Mouse (Mus musculus): Measurements from ENCODE around the gene Zfp618. TPM values are rescaled to one million over a fixed set of nuclear protein-coding genes. Genes with fewer than 3 reads are reported as not detected.
A peak's percentile ranks its signal among the peaks of the same experiment; 100 is the strongest.

Gene Zfp618
- polyA plus RNA-seq, 1 experiment from 2014 or later, result 44.9 TPM

DNA sequence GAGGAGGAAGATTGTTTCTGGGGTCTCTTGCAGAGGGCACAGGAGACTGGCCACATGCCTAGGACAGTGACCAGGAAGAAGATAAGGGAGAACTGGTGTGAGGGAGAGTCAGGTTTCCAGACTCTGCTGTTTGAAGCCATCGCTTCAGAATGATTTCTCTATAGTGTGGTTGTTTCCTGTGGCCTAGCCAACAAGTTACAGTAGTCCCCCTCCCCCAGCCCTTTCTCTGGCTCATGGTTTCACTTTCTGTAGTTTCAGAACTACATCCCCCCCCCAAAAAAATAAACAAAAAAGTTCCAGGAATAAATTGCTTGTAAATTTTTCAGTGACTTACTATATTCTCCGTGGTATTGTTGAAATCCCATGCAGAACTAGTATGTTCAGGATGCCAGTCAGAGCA lies 107.8 kb downstream of the Zfp618 start:
- Histone ChIP-seq H3K4me3 (replicated peaks) (no peak overlapping the region), H3K27ac (no peak overlapping the region), H3K9me3 (no peaks in the 10 kb centered on the region), H3K4me1 (replicated peaks) (peaks cover 9% of the 10 kb centered on the region), H3K9ac (replicated peaks) (no peak overlapping the region), H3K4me2 (replicated peaks) (no peak overlapping the region), H3K36me3 (peaks cover 14% of the 10 kb centered on the region; the same call in 1 of the 2 replicates), H3K27me3 (no peaks in the 10 kb centered on the region)
- no peak for ATAC-seq
- WGBS, result 97% methylated on average over 2 of the region's 2 CpGs

- Histone ChIP-seq H3K27me3 (no peaks in the 10 kb centered on the region), H3K36me3 (peaks cover 61% of the 10 kb centered on the region), H3K4me3 (replicated peaks) (no peak overlapping the region), H3K27ac (no peak overlapping the region), H3K9me3 (no peaks in the 10 kb centered on the region), H3K9ac (replicated peaks) (no peak overlapping the region), H3K4me2 (replicated peaks) (no peak overlapping the region), H3K4me1 (replicated peaks) (no peaks in the 10 kb centered on the region)
- no peak for ATAC-seq
- 94% methylated on average over 7 of the region's 7 CpGs for WGBS
These were observed 113.8 kb downstream of the Zfp618 start for GRCm38 (mm10) chr4:63079159-63079558.

DNA sequence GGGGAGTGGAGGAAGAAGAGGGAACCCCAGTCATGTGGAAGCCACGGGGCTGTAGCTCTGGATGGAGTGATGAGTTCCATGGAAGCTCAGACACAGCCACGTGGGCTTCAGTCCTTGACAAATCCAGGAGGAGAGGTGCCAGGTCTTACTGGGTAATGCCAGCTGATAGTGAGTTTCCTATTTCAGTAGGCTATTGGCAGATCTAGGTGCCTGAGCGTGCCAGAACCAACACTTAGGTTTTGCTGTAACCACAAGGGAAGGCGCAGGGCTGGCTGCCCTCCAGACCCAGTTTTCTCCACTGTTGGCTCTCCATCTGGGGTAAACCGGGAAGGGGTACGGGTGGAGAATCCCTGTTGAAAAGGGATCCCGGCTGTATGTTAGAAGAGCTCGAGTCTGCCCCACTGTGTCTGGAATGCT lies 119.1 kb downstream of the Zfp618 start:
- no peak overlapping the region for H3K4me3 ChIP-seq (replicated peaks)
- H3K9me3 ChIP-seq, result no peaks in the 10 kb centered on the region
- H3K4me2 ChIP-seq (replicated peaks), result no peak overlapping the region
- 87% methylated on average over 8 of the region's 8 CpGs for WGBS
- no peak for ATAC-seq
- peak overlapping the region; percentile 35; the same call in 1 of the 2 replicates for H3K27ac ChIP-seq
- H3K36me3 ChIP-seq, result peaks cover 81% of the 10 kb centered on the region
- no peaks in the 10 kb centered on the region for H3K27me3 ChIP-seq
- no peaks in the 10 kb centered on the region for H3K4me1 ChIP-seq (replicated peaks)
- H3K9ac ChIP-seq (replicated peaks), result no peak overlapping the region

- Histone ChIP-seq H3K27me3 (no peaks in the 10 kb centered on the region), H3K4me1 (replicated peaks) (no peaks in the 10 kb centered on the region), H3K9ac (replicated peaks) (no peak overlapping the region), H3K36me3 (peaks cover 73% of the 10 kb centered on the region), H3K9me3 (no peaks in the 10 kb centered on the region), H3K4me3 (replicated peaks) (no peak overlapping the region), H3K27ac (no peak overlapping the region), H3K4me2 (replicated peaks) (no peak overlapping the region)
- 0 out of 2 replicates have a peak, but pooled peaks have one; percentile 27 for ATAC-seq
- WGBS, result 95% methylated on average over 1 of the region's 1 CpGs
These were observed 124.1 kb downstream of the Zfp618 start for GRCm38 (mm10) chr4:63089484-63089883.

DNA sequence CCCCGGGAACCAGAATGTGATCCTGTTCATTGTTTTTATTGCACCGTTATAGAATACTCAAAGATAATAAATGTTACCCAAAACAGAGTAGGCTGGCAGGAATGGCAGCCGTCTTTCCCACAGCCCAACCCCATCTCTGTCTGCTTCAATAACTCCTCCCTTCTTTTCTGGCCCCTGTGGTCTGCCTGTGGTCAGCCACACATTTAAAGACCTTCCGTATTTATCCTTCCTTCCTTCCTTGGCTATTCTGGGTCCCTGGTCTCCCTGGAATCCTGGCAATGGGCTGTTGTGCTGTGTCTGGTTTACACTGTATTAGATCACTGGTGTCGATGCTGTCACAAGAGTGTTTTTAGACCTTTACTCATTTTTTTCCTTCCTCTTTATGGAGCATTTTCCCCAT lies 125.8 kb downstream of the Zfp618 start:
- Histone ChIP-seq H3K4me2 (replicated peaks) (no peak overlapping the region), H3K27me3 (no peaks in the 10 kb centered on the region), H3K9me3 (no peaks in the 10 kb centered on the region), H3K27ac (no peak overlapping the region), H3K4me1 (replicated peaks) (no peaks in the 10 kb centered on the region), H3K36me3 (peaks cover 87% of the 10 kb centered on the region), H3K4me3 (replicated peaks) (no peak overlapping the region), H3K9ac (replicated peaks) (no peak overlapping the region)
- 92% methylated on average over 5 of the region's 5 CpGs for WGBS
- no peak for ATAC-seq

GRCm38 (mm10) chr4:63097603-63098002 lies 132.2 kb downstream of the Zfp618 start:
- Histone ChIP-seq H3K4me1 (replicated peaks) (no peaks in the 10 kb centered on the region), H3K9me3 (0 out of 2 replicates have a peak, but pooled peaks cover 4% of the 10 kb centered on the region), H3K4me3 (replicated peaks) (no peak overlapping the region), H3K4me2 (replicated peaks) (no peak overlapping the region), H3K27me3 (no peaks in the 10 kb centered on the region), H3K36me3 (peaks cover 77% of the 10 kb centered on the region), H3K9ac (replicated peaks) (no peak overlapping the region), H3K27ac (no peak overlapping the region)
- 90% methylated on average over 1 of the region's 1 CpGs for WGBS
- ATAC-seq, result no peak

DNA sequence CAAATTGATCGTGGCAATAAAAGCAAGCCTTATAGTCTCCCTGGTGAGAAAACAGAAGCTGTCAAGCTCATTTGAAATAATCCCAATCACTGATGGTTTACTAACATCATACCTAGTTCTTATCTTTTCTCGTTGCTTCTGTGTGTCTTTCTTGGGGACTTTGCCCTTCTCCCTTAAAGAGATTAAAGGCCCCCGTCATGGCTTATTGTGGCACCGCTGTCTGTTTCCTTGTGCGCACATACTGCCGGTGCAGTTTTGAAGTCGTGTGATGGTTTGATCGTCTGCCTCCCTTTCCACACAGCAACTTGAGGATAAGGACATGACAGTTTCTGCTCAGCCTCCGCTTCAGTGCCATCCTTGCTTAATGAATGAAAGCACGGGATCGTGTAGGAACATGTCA lies 135.1 kb downstream of the Zfp618 start:
- WGBS, result 77% methylated on average over 11 of the region's 11 CpGs
- no peak for ATAC-seq
- H3K4me3 ChIP-seq (replicated peaks), result no peak overlapping the region
- no peaks in the 10 kb centered on the region for H3K27me3 ChIP-seq
- H3K27ac ChIP-seq, result no peak overlapping the region; the same call in 1 of the 2 replicates
- H3K4me2 ChIP-seq (replicated peaks), result no peak overlapping the region
- peaks cover 75% of the 10 kb centered on the region for H3K36me3 ChIP-seq
- 0 out of 2 replicates have a peak, but pooled peaks cover 4% of the 10 kb centered on the region for H3K9me3 ChIP-seq
- no peak overlapping the region for H3K9ac ChIP-seq (replicated peaks)
- H3K4me1 ChIP-seq (replicated peaks), result no peaks in the 10 kb centered on the region

DNA sequence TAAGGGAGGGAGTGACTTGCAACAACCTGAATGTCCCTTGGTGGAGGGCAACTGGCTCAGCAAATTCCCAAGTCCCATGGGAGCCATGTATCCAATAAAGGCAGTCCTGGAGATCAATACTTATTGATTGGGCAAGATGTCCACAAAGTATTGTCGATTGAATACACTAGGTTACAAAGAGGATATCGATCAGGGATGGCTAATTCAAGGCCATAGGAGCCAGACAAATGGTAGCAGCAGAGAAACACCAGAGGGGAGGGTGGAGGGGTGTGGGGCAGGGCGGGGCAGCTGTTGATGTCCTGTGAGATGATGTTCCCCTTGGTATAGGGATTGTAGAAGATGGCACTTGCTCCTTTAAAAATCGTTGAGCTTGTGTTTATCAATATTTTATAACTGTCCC lies 136.7 kb downstream of the Zfp618 start:
- H3K9ac ChIP-seq (replicated peaks), result no peak overlapping the region
- H3K4me1 ChIP-seq (replicated peaks), result no peaks in the 10 kb centered on the region
- H3K36me3 ChIP-seq, result peaks cover 72% of the 10 kb centered on the region
- WGBS, result 85% methylated on average over 4 of the region's 4 CpGs
- H3K27me3 ChIP-seq, result no peaks in the 10 kb centered on the region
- H3K4me3 ChIP-seq (replicated peaks), result no peak overlapping the region
- H3K4me2 ChIP-seq (replicated peaks), result no peak overlapping the region
- ATAC-seq, result no peak
- no peak overlapping the region for H3K27ac ChIP-seq
- 0 out of 2 replicates have a peak, but pooled peaks cover 4% of the 10 kb centered on the region for H3K9me3 ChIP-seq

DNA sequence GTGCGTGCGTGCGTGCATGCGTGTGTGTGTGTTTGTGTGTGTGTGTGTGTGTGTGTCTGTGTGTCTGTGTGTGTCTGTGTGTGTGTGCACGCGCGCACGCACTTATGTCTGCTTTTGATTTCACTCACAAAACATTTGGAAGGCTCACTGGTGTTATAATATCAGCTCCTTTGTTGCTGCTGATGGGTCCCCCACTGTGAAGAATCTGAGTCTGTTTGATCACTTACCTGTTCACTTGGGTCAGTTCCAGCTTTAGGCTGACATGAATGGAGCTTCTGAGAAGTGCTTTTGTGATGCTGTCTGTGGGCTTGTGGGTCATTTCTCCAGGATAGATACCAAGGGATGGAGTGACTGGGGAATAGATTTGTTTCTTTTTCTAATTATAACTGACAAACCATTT lies 140.3 kb downstream of the Zfp618 start:
- Histone ChIP-seq H3K9ac (replicated peaks) (no peak overlapping the region), H3K4me2 (replicated peaks) (no peak overlapping the region), H3K9me3 (no peaks in the 10 kb centered on the region), H3K27ac (no peak overlapping the region), H3K36me3 (peaks cover 54% of the 10 kb centered on the region), H3K27me3 (no peaks in the 10 kb centered on the region), H3K4me3 (replicated peaks) (no peak overlapping the region), H3K4me1 (replicated peaks) (no peaks in the 10 kb centered on the region)
- ATAC-seq, result no peak
- 97% methylated on average over 8 of the region's 8 CpGs for WGBS

GRCm38 (mm10) chr4:63118639-63119437 lies 153.5 kb downstream of the Zfp618 start:
- Histone ChIP-seq H3K27ac (no peak overlapping the region), H3K36me3 (peaks cover 64% of the 10 kb centered on the region), H3K4me3 (replicated peaks) (no peak overlapping the region), H3K27me3 (no peaks in the 10 kb centered on the region), H3K4me2 (replicated peaks) (no peak overlapping the region), H3K9ac (replicated peaks) (no peak overlapping the region), H3K9me3 (no peaks in the 10 kb centered on the region), H3K4me1 (replicated peaks) (no peaks in the 10 kb centered on the region)
- 89% methylated on average over 5 of the region's 5 CpGs for WGBS
- peak; percentile 89 for ATAC-seq

GRCm38 (mm10) chr4:63124861-63125466 lies 159.6 kb downstream of the Zfp618 start:
- H3K36me3 ChIP-seq, result peaks cover 50% of the 10 kb centered on the region
- H3K27me3 ChIP-seq, result no peaks in the 10 kb centered on the region
- 0 out of 2 replicates have a peak overlapping the region, but pooled peaks have one; percentile 30 for H3K27ac ChIP-seq
- peak; percentile 68 for ATAC-seq
- H3K9ac ChIP-seq (replicated peaks), result no peak overlapping the region
- H3K4me3 ChIP-seq (replicated peaks), result no peak overlapping the region
- WGBS, result 17% methylated on average over 8 of the region's 8 CpGs
- peaks cover 6% of the 10 kb centered on the region; the same call in 1 of the 2 replicates for H3K4me1 ChIP-seq (replicated peaks)
- H3K4me2 ChIP-seq (replicated peaks), result no peak overlapping the region
- H3K9me3 ChIP-seq, result no peaks in the 10 kb centered on the region

DNA sequence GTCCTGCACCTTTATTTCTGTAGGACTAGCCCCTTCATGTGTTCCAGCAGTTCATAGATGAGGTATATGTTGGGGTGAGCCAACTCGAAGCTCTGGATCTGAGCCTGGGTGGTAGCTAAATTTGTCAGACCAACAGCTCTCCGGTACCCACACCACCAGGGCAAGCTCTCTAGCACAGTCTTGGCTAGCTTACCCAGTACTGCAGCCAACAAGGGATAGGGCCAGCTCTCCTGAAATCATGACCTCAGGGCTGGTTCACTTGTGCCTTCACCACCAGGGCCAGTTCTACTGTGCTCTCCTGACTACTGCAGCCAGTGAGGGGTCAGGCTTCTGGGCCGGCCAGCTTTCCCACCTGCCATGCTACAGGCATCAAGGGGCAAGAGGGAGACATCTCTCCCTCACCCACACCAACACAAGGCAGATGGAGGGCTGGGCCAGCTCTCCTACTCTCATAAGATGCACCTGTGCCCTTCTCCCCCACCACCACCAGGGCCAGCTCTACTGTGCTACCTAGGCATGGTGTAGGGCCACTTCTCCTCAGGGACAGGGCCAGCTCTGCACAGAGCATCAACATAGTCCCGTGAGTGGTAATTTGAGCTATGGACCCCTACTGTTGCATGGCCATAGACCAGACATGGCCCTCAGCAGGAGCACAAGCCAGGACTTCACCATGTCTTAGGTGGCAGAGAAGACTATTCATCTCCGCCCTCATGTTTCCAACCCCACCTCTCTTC lies 164.7 kb downstream of the Zfp618 start:
- H3K36me3 ChIP-seq, result peaks cover 59% of the 10 kb centered on the region
- H3K9me3 ChIP-seq, result no peaks in the 10 kb centered on the region
- ATAC-seq, result peak; percentile 55
- H3K27me3 ChIP-seq, result no peaks in the 10 kb centered on the region
- H3K4me1 ChIP-seq (replicated peaks), result no peaks in the 10 kb centered on the region
- no peak overlapping the region for H3K4me2 ChIP-seq (replicated peaks)
- H3K27ac ChIP-seq, result no peak overlapping the region
- 98% methylated on average over 5 of the region's 5 CpGs for WGBS
- no peak overlapping the region for H3K9ac ChIP-seq (replicated peaks)
- H3K4me3 ChIP-seq (replicated peaks), result no peak overlapping the region
